Mouse (Mus musculus) WW6 (cell line): Measurements from ENCODE around the gene Nt5dc3.

ENCODE experiments used
- DNase-seq: peaks from one replicate; pipeline ENCODE4 v3.0.0-alpha.2; 2013; ENCODE audit warnings: low read depth, low spot score

Gene Nt5dc3

DNA sequence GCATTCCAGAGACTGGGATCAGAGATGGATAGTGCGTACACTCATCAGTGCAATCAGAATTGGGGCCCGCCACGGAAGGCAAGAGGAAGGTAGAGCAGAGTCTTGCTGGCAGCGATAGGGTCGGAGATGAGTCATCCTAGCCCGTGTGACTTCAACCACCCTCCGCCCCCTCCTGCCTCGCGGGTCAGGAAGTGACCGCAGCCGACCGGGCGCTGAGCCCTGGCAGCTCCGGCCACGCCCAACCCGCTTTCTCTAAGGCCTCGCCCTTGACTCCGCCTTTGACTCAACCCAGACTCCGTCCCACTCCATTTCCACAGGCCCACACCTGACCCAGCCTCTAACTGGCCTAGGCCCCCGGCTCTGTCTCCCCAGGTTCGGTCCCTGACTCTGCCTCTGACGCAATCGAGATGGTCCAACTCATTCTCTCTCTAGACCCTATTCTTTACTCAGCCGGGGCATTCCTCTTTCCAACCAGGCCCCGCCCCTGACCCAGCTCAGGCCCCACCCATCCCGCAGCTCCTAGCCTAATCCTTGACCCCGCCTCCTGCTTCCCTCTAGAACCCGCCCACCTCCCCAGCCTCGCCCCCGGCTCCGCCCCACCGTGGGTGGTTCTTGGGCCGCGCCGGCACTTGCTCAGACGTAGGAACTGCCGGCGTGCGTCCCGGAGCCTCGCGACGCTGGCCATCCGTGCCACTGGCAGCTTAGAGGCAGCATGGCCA is at the start of gene Nt5dc3:
Gene Nt5dc3, plus strand, starts transcription at position 608 of the 719 bp plus-strand sequence.
- DNase-seq, result peak; percentile 89

DNA sequence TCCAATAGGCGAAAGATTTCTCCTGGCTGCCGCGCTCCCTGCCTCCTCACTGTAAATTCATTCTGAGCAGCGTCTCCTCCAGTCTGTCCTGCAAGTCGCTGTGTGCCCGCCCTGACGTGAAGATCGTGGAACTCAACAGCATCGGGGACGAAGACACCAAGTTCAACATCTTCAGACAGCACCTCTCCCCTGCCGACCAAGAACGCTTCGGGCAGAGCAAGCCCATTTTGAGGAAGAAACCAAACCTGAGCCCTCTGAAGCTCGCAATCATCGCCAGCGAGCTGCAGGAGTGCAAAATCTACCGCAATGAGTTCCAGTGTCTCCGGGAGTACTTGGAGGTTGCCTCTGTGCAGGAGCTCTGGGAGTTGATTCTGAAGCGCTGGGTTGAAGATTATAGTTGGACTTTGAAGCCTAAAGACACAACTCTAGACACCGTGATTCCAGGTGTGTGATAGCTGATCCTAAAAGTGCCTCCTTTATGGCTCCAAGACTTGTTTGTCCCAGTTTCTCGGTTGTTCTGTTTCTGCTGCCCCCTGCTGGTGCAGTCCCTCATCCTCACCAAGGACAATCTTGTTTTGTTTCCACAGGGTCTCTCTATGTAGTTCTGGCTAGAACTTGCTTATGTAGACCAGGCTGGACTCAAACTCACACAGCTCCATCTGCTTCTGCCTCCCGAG is 47.8 kb upstream of the Nt5dc3 start:
- peak; percentile 73 for DNase-seq

DNA sequence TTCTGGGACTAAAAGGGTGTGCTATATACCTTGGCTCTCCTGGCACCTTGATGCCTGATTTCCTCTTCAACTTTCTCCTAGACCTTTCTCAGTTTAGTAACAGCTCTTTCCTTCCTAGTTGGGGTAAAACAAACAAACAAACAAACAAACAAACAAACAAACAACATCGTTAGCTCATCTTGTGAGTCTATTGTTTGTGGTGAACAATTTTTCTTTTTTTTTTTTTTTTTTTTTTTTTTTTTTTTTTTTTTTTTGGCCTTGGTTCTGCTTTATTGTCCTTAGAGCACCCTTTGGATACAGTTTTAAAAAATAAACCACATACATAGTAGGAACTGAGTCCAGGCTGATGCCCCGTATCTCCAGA is 47.3 kb upstream of the Nt5dc3 start:
- no peak for DNase-seq

DNA sequence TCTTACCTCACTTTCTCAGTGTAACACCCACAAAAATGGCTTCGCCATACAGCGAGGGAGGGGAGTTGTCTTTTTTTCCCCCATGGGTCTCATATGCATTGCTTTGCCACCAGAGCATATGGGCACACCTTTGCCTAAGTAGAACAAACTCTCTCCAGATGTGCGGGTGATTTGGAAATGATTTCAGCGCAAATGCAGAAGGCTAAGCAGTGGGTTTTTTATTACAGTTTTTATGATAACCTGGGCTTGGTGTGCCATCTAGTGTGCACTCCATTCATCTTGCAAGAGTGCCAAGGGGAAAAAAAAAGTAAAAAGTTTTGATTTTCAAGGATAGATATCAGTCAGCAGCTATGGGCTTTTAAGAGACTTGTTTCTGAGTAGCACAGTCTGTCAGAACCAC is 43.8 kb upstream of the Nt5dc3 start:
- DNase-seq, result no peak

GRCm38 (mm10) chr10:86742918-86743317 is 35.9 kb upstream of the Nt5dc3 start:
- DNase-seq, result no peak

GRCm38 (mm10) chr10:86744306-86744705 is 34.5 kb upstream of the Nt5dc3 start:
- DNase-seq, result no peak

DNA sequence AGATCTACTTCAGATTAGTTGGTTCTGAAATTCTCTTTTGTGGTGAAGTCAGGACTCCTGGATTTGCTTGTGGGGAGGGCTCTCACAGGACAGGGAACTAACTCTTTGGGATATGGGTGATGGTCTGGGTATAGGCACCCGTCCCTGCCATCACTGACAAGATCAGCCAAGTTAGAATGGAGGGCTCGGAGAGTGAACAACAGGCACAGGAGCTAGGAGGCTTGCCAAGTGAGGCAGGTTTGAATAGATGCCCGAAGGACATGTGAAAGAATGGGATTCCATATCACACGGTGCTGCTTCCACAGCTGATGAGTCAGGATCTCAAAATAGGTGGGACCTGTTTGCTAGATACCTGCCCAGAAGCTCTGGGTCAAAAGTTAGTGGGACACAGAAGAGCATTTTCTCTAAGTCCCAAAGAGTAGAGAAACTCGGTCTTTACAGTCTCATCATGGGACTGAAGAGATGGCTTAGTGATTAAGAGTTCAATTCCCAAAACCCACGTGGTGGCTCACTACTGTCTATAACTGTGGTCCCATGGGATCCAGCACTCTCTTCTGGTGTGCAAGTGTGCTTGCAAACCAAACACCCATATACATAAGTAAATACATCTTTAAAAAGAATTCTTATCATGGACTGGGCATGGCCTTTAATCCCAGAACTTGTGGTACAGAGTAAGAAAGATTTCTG is 22.8 kb upstream of the Nt5dc3 start:
- DNase-seq, result no peak

GRCm38 (mm10) chr10:86757724-86758123 is 21.1 kb upstream of the Nt5dc3 start:
- no peak for DNase-seq

GRCm38 (mm10) chr10:86758211-86758610 is 20.6 kb upstream of the Nt5dc3 start:
- no peak for DNase-seq

DNA sequence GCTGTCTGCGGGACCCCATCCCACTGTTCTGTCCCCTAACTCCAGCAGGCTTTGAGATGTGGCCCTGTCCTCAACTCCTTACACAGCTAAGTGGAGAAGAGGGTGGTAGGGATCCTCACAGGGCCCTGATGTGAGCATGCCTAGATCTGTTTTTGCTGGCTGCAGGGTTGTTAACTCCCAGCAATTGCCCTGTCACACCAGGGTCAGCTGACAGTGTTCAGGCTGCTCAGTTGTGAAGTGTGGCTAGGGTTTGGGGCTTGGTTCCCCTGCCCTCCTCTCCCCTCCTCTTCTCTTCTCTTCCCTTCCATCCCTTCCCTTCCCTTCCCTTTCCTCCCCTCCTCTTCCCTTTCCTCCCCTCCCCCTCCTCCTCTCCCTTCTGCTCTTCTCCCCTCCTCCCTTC is 17.6 kb upstream of the Nt5dc3 start:
- DNase-seq, result no peak

- DNase-seq, result no peak
These were observed 17.0 kb upstream of the Nt5dc3 start for GRCm38 (mm10) chr10:86761722-86762383.

DNA sequence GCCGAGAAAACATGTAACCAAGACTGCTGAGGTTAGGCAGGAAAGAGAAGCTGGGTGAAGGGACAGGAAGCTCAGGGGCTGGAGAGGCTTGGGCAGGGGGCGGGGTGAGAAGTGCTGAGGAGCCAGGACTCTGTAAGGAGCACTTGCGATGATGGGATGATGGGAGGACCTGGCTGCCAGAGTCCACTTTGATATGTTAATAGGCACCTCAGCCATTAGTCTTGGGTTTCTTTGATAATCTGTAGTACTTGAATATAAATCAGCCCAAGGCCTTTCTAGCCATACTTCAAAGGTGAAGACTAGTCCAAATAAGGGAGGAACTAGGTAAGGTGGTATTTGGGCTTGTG is 16.4 kb upstream of the Nt5dc3 start:
- no peak for DNase-seq

DNA sequence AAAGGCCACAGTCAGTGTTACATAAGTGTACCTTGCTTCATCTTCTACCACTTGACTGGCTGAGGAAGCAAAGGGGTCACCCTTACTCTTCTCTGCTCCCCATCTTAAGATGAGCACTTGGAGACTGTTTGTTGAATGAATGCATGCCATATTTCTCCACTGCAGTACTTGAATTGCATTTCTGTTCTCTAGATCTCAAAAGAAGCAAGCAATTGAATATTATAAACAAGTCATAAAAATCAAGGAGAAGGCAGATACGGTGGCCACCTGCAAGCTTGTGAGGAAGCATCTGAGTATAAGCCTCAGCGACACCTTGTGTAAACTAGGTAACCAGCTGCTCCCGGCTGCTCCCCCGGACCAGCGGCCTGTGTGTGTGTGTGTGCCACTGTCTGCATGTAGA is 15.1 kb upstream of the Nt5dc3 start, which contains the start of gene Gm49358:
Gene Gm49358, plus strand, starts transcription at position 301 of the 400 bp plus-strand sequence.
- no peak for DNase-seq

GRCm38 (mm10) chr10:86765344-86765966 is 13.3 kb upstream of the Nt5dc3 start:
- DNase-seq, result no peak

DNA sequence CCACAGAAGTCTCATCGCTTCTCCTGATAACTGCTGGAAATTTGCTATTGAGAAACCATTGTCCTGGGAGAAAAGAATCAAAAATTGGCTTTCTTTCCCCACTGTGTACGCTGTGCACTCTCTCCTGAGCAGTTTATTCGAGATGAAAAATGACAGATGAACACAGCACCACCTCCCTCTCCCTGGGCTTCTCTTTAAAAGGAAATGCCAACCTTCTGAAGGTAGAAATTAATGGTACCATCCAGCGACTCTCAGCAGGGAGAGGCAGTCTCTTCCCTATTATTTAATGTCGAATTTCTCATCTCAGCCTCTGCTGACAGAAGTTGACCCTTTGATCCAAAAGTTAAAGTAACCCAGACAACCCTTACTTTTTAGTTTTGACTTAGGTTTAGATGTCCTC is 9.6 kb upstream of the Nt5dc3 start:
- DNase-seq, result no peak

DNA sequence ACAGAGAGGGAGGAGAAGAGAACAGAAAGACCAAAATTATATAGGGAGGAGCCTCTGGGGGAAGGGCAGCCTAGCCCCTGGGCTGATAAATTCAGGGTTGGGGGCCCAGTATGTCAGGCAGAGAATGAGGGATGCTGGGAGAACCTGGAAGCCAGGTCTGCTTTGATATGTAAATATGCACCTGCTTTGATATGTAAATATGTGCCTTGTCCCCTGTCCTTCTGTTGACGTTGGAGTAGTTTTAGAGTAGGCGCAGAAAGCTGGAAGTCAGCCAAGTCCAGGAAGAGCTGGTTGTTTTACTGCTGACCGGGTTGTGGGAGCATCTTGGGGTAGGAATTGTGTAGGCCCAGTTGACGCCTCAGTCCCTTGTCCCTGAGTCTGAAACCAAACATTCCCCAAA is 9.0 kb upstream of the Nt5dc3 start:
- no peak for DNase-seq

DNA sequence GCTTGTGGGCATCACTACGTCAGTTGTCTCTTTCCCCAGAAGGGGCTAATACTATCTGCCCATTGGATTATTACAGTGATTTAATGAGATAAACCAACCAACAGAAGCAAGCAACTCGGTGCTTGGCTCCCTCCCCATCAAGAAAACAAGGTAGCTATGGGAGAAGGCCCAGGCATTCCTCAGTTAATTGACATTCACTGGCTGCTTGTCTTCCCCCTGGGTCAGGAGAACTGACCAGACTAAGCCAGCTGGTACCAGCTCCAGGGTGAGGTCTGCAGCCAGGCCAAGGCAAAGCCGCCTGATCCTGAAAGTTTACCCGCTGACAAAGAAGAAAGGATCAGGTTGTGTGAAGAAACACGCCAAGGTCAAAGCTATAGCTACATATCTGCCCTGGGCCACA is 7.1 kb upstream of the Nt5dc3 start:
- no peak for DNase-seq

GRCm38 (mm10) chr10:86772231-86772631 is 6.6 kb upstream of the Nt5dc3 start:
- DNase-seq, result no peak

- no peak for DNase-seq
These were observed 5.4 kb upstream of the Nt5dc3 start for GRCm38 (mm10) chr10:86773360-86773759.

DNA sequence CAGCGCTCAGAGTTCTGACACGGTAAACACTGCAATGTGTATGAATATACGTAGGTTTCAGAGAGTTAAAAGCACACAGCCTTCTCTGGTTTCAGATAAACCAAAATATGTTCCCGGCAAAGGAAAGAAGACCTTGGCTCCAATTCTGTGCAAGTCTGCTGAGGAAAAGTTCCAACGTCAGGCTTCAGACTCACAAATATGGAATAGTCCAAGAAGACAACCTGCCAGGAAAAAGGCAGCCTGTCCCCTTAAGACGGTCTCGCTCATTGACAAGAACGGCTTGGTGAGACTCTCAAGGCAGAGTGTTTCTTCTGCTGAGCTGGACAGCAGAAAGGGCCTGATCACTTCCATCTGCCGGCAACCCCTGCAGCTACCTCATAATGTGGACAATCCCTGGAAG is 2.5 kb upstream of the Nt5dc3 start:
- no peak for DNase-seq

DNA sequence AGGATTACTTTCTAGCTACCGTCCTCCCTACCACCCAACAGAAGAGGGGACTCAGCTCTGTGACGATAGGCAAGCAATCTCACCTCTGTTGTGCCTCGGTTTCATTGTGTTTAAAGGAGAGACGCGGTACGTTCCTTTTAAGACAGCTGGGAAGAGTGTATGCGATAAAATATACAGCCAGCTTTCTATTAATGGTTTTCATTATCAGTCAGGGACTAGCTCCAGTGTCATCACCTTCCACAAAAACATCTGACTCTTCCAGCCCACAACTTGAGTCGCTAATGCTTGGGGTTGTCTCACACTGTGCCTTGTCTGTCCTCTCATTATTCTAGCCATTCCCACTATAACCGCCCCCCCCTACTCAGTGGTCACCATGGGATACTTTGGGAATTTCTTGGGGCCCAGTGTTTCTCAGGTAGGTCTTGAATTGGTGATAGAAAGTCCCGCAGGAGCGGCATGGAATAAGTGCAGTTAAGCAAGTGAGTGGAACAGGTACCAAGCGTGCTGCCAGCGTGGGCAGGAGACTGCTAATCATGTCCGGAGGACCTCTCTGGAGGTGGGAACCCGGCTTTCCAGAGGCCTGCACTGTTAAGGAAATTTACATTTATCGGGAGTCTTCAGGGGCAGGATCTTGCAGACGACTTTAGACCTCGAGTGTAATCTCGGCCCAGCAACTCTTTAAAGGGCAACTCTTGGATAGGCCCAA is 1.0 kb upstream of the Nt5dc3 start:
- DNase-seq, result no peak
